In genomic region chr7:114892618-114893257, GRCm38 (mm10) we compare ENCODE assay signal across 9 mouse cellular contexts.
DNase-seq lines count a peak whose midpoint lies in the region; ATAC-seq and TF ChIP-seq lines count a peak whose summit lies in the region.
"Had no signal": no experiment of that assay in that cellular context is flagged by ENCODE, and none has a peak within 500 bp of the region (broad histone marks: within the 10 kb centered on the region; RNA-seq: fewer than 3 reads in every experiment).

No protein-coding gene starts in this region.

- peaks cover 10% of the 10 kb centered on the region for H3K4me1 ChIP-seq in forebrain, embryonic 14.5 days (ENCODE audit: control insufficient read depth, insufficient read depth, low read length)
- peaks cover 9% of the 10 kb centered on the region for H3K4me1 ChIP-seq in neural tube, embryonic 15.5 days
- no peaks in the 10 kb centered on the region for H3K4me1 ChIP-seq in stomach, postnatal 0 days (replicated peaks; ENCODE audit: control insufficient read depth, insufficient read depth)
- H3K4me1 ChIP-seq in kidney, embryonic 16.5 days (ENCODE audit: insufficient read depth, low read length): no peaks in the 10 kb centered on the region

- peaks cover 16% of the 10 kb centered on the region; the same call in 1 of the 2 replicates for H3K27me3 ChIP-seq in forebrain, embryonic 14.5 days (replicated peaks; ENCODE audit: control insufficient read depth, insufficient read depth, low read length)
- H3K27me3 ChIP-seq in neural tube, embryonic 15.5 days (replicated peaks): no peaks in the 10 kb centered on the region
- H3K27me3 ChIP-seq in stomach, postnatal 0 days (ENCODE audit: control insufficient read depth, insufficient read depth, low read length): no peaks in the 10 kb centered on the region
- H3K27me3 ChIP-seq in kidney, embryonic 16.5 days (ENCODE audit: insufficient read depth, low read length): no peaks in the 10 kb centered on the region

- no peak overlapping the region for H3K4me3 ChIP-seq in forebrain, embryonic 14.5 days (ENCODE audit: low read depth, low read length)
- H3K4me3 ChIP-seq in layer of hippocampus, adult 2 months: no peak overlapping the region
- H3K4me3 ChIP-seq in neural tube, embryonic 15.5 days (replicated peaks): no peak overlapping the region
- no peak overlapping the region for H3K4me3 ChIP-seq in stomach, postnatal 0 days (ENCODE audit: low read depth, low read length)
- no peak overlapping the region for H3K4me3 ChIP-seq in kidney, embryonic 16.5 days (ENCODE audit: low read length)

- DNase-seq in layer of hippocampus, adult 11-12 months (ENCODE audit: low spot score): peak; percentile 35
- DNase-seq in layer of hippocampus, adult 9-10 months (ENCODE audit: low spot score): no peak
- DNase-seq in forebrain, embryonic 14.5 days (ENCODE audit: low spot score): peak; percentile 97
- peak; percentile 29 to 34 for DNase-seq in layer of hippocampus, adult 2 months (ENCODE audit: low spot score in 2 of 2)
- no peak for DNase-seq in stomach, postnatal 0 days (ENCODE audit: low spot score)
- DNase-seq in lung, postnatal 25 days (ENCODE audit: low spot score): no peak
- DNase-seq: thymus, adult 2 months had no signal

- no peak overlapping the region for H3K4me2 ChIP-seq in forebrain, embryonic 14.5 days (ENCODE audit: low read length)
- H3K4me2 ChIP-seq in neural tube, embryonic 15.5 days: no peak overlapping the region
- H3K4me2 ChIP-seq in stomach, postnatal 0 days (replicated peaks; ENCODE audit: low read depth): no peak overlapping the region
- no peak overlapping the region for H3K4me2 ChIP-seq in kidney, embryonic 16.5 days (replicated peaks; ENCODE audit: low read depth, low read length)

- TF ChIP-seq EP300 in stomach, postnatal 0 days (optimal IDR thresholded peaks at IDR 0.05): no peak

- H3K9ac ChIP-seq in forebrain, embryonic 14.5 days (ENCODE audit: low read length): no peak overlapping the region
- H3K9ac ChIP-seq in neural tube, embryonic 15.5 days (replicated peaks): no peak overlapping the region
- no peak overlapping the region for H3K9ac ChIP-seq in stomach, postnatal 0 days (ENCODE audit: low read length)
- no peak overlapping the region for H3K9ac ChIP-seq in kidney, embryonic 16.5 days (replicated peaks; ENCODE audit: low read length)

- no peak overlapping the region for H3K27ac ChIP-seq in forebrain, embryonic 14.5 days (ENCODE audit: low read depth, low read length)
- no peak overlapping the region for H3K27ac ChIP-seq in layer of hippocampus, adult 2 months
- H3K27ac ChIP-seq in neural tube, embryonic 15.5 days (replicated peaks): peak overlapping the region; percentile 41; the same call in 1 of the 2 replicates
- no peak overlapping the region for H3K27ac ChIP-seq in stomach, postnatal 0 days (replicated peaks)
- no peak overlapping the region for H3K27ac ChIP-seq in kidney, embryonic 16.5 days (ENCODE audit: low read length)

- no peaks in the 10 kb centered on the region for H3K9me3 ChIP-seq in forebrain, embryonic 14.5 days (replicated peaks; ENCODE audit: control insufficient read depth, low read length)
- H3K9me3 ChIP-seq in neural tube, embryonic 15.5 days (replicated peaks): no peaks in the 10 kb centered on the region
- H3K9me3 ChIP-seq in stomach, postnatal 0 days (ENCODE audit: control insufficient read depth, low read length): no peaks in the 10 kb centered on the region
- H3K9me3 ChIP-seq in kidney, embryonic 16.5 days (ENCODE audit: low read length): no peaks in the 10 kb centered on the region

- ATAC-seq in forebrain, embryonic 14.5 days: peak; percentile 86
- ATAC-seq in neural tube, embryonic 15.5 days (ENCODE audit: low FRiP score): no peak; the same call in 1 of the 2 replicates
- no peak for ATAC-seq in stomach, postnatal 0 days (ENCODE audit: low FRiP score, low TSS enrichment)
- no peak for ATAC-seq in kidney, embryonic 16.5 days (ENCODE audit: low FRiP score, low TSS enrichment)

- H3K36me3 ChIP-seq in forebrain, embryonic 14.5 days (ENCODE audit: control insufficient read depth, insufficient read depth, low read length): no peaks in the 10 kb centered on the region
- H3K36me3 ChIP-seq in neural tube, embryonic 15.5 days: no peaks in the 10 kb centered on the region
- no peaks in the 10 kb centered on the region for H3K36me3 ChIP-seq in stomach, postnatal 0 days (ENCODE audit: control insufficient read depth, insufficient read depth, low read length)
- no peaks in the 10 kb centered on the region for H3K36me3 ChIP-seq in kidney, embryonic 16.5 days (ENCODE audit: insufficient read depth, low read length)

- TF ChIP-seq CTCF in layer of hippocampus, adult 2 months (conservative IDR thresholded peaks at IDR 0.05): peak; percentile 11; the same call in 1 of the 2 replicates
- TF ChIP-seq CTCF in stomach, postnatal 0 days (IDR thresholded peaks at IDR 0.05; ENCODE audit: low read depth): no peak

Comparison
In these comparisons a context has a peak if more than half of its experiments do, and no peak if none do; other contexts are left out.
1. DNase-seq: peak in layer of hippocampus, adult 11-12 months (single experiment), forebrain, embryonic 14.5 days (single experiment) and layer of hippocampus, adult 2 months (2 of 2); none in layer of hippocampus, adult 9-10 months (single experiment), stomach, postnatal 0 days (single experiment) and lung, postnatal 25 days (single experiment).